Mouse (Mus musculus): ENCODE measurements at regions not wholly inside any gene's neighbourhood (a gene's known extent, or its start where the extent isn't known, plus 50 kb on each side); places are given as distances from the start of the nearest gene placed in this dataset.
A peak's percentile ranks its signal among the peaks of the same experiment; 100 is the strongest.

GRCm38 (mm10) chr8:77774551-77775335, 50.5 kb upstream of the Ednra start:
- intact Hi-C loops (cut with DNase I), result no loop called here
- DNase-seq, result no peak

GRCm38 (mm10) chr8:77775526-77775925, 51.3 kb upstream of the Ednra start:
- no peak for DNase-seq
- intact Hi-C loops (cut with DNase I), result no loop called here

- DNase-seq, result no peak
- intact Hi-C loops (cut with DNase I), result no loop called here
Measured at GRCm38 (mm10) chr8:77777597-77777996, 53.3 kb upstream of the Ednra start.

- intact Hi-C loops (cut with DNase I), result no loop called here
Measured at GRCm38 (mm10) chr8:77785676-77786255, 61.5 kb upstream of the Ednra start.

GRCm38 (mm10) chr8:77794911-77795310, 70.6 kb upstream of the Ednra start:
- intact Hi-C loops (cut with DNase I), result no loop called here
- DNase-seq, result no peak

More at GRCm38 (mm10) chr8:77785676-77786255, 61.5 kb upstream of the Ednra start:
- no peak for DNase-seq

GRCm38 (mm10) chr8:77803147-77803903, 79.1 kb upstream of the Ednra start:
- peak in 1 of 2 experiments; percentile 32 for DNase-seq
- intact Hi-C loops (cut with DNase I), result no loop called here

GRCm38 (mm10) chr8:77804536-77804935, 80.3 kb upstream of the Ednra start:
- DNase-seq, result no peak

GRCm38 (mm10) chr8:77804956-77805355, 80.7 kb upstream of the Ednra start:
- intact Hi-C loops (cut with DNase I), result no loop called here
- DNase-seq, result no peak

More at GRCm38 (mm10) chr8:77804536-77804935, 80.3 kb upstream of the Ednra start:
- intact Hi-C loops (cut with DNase I), result no loop called here

- DNase-seq, result no peak
- intact Hi-C loops (cut with DNase I), result no loop called here
Measured at GRCm38 (mm10) chr8:77805657-77806056, 81.4 kb upstream of the Ednra start.

GRCm38 (mm10) chr8:77814796-77815647, 90.8 kb upstream of the Ednra start:
- DNase-seq, result no peak
- intact Hi-C loops (cut with DNase I), result no loop called here

GRCm38 (mm10) chr8:77815648-77815971, 91.3 kb upstream of the Ednra start:
- DNase-seq, result no peak
- intact Hi-C loops (cut with DNase I), result no loop called here

- no peak for DNase-seq
- intact Hi-C loops (cut with DNase I), result no loop called here
Measured at GRCm38 (mm10) chr8:77816217-77816616, 92.0 kb upstream of the Ednra start.

GRCm38 (mm10) chr8:77825786-77826185, 101.5 kb upstream of the Ednra start:
- DNase-seq, result no peak
- intact Hi-C loops (cut with DNase I), result no loop called here

- DNase-seq, result no peak
- intact Hi-C loops (cut with DNase I), result no loop called here
Measured at GRCm38 (mm10) chr8:77826255-77826654, 102.0 kb upstream of the Ednra start.

GRCm38 (mm10) chr8:77828079-77828478, 103.8 kb upstream of the Ednra start:
- intact Hi-C loops (cut with DNase I), result no loop called here
- no peak for DNase-seq

- intact Hi-C loops (cut with DNase I), result no loop called here
- no peak for DNase-seq
Measured at GRCm38 (mm10) chr8:77829126-77829748, 105.0 kb upstream of the Ednra start.

GRCm38 (mm10) chr8:77829764-77830163, 105.5 kb upstream of the Ednra start:
- DNase-seq, result no peak
- intact Hi-C loops (cut with DNase I), result loop anchor here (10.0 kb wide), 1 partner anchor 105 kb away; the partner anchor contains the start of gene Ednra

GRCm38 (mm10) chr8:77834283-77834682, 110.0 kb upstream of the Ednra start:
- intact Hi-C loops (cut with DNase I), result loop anchor here (10.0 kb wide), 1 partner anchor 109 kb away; the partner anchor contains the start of gene Ednra
- DNase-seq, result no peak

- DNase-seq, result no peak
Measured at GRCm38 (mm10) chr8:77836902-77837489, 112.7 kb upstream of the Ednra start.

More at GRCm38 (mm10) chr8:77836902-77837489, 112.7 kb upstream of the Ednra start:
- intact Hi-C loops (cut with DNase I), result loop anchor here (10.0 kb wide), 1 partner anchor 112 kb away; the partner anchor contains the start of gene Ednra
